Mouse (Mus musculus): Measurements from ENCODE around the gene St8sia1. TPM values are rescaled to one million over a fixed set of nuclear protein-coding genes. Genes with fewer than 3 reads are reported as not detected.
A peak's percentile ranks its signal among the peaks of the same experiment; 100 is the strongest.

Gene St8sia1
- polyA plus RNA-seq, 1 experiment from 2014 or later = 4.2 TPM

GRCm38 (mm10) chr6:142823008-142823787 lies 141.1 kb downstream of the St8sia1 start:
- H3K4me3 ChIP-seq (ENCODE audit: low read length) = no peak overlapping the region
- 34% methylated on average over 5 of the region's 5 CpGs for WGBS
- no peaks in the 10 kb centered on the region for H3K4me1 ChIP-seq (ENCODE audit: insufficient read depth, low read length)

DNA sequence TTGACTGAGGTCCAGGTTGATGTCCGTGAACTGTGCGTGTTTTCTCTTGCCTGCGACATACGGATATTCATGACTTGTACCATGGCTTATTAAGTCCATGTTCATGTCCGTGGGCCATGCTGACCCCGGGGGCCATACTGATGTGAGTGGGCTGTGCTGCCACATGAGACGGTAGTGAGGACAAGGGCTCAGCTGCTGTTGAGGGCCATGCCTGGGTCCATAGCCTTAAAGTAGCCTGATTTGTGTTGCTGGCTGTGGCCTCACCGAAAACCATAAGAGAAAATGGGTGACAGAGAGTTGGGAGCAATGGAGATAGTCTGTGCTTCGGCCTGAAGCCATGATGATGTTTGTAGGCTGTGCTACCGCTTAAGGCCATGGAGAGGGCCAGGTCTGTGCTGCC lies 145.9 kb downstream of the St8sia1 start:
- Histone ChIP-seq H3K4me2 (replicated peaks; ENCODE audit: low read depth, low read length) (no peak overlapping the region), H3K9me3 (ENCODE audit: low read length) (no peaks in the 10 kb centered on the region), H3K36me3 (ENCODE audit: insufficient read depth, low read length) (no peaks in the 10 kb centered on the region), H3K27ac (ENCODE audit: low read length) (no peak overlapping the region), H3K4me3 (ENCODE audit: low read length) (no peak overlapping the region), H3K9ac (replicated peaks; ENCODE audit: low read length) (no peak overlapping the region), H3K27me3 (ENCODE audit: insufficient read depth, low read length) (no peaks in the 10 kb centered on the region), H3K4me1 (ENCODE audit: insufficient read depth, low read length) (no peaks in the 10 kb centered on the region)
- no peak for ATAC-seq (ENCODE audit: low FRiP score, low TSS enrichment)
- WGBS = 94% methylated on average over 10 of the region's 10 CpGs

More at GRCm38 (mm10) chr6:142823008-142823787, 141.1 kb downstream of the St8sia1 start:
- no peak overlapping the region for H3K9ac ChIP-seq (replicated peaks; ENCODE audit: low read length)
- no peak for ATAC-seq (ENCODE audit: low FRiP score, low TSS enrichment)
- H3K36me3 ChIP-seq (ENCODE audit: insufficient read depth, low read length) = no peaks in the 10 kb centered on the region
- no peak overlapping the region for H3K4me2 ChIP-seq (replicated peaks; ENCODE audit: low read depth, low read length)
- H3K9me3 ChIP-seq (ENCODE audit: low read length) = no peaks in the 10 kb centered on the region
- H3K27ac ChIP-seq (ENCODE audit: low read length) = no peak overlapping the region
- no peaks in the 10 kb centered on the region for H3K27me3 ChIP-seq (ENCODE audit: insufficient read depth, low read length)

GRCm38 (mm10) chr6:142815513-142815912 lies 148.7 kb downstream of the St8sia1 start:
- Histone ChIP-seq H3K4me2 (replicated peaks; ENCODE audit: low read depth, low read length) (no peak overlapping the region), H3K9me3 (ENCODE audit: low read length) (no peaks in the 10 kb centered on the region), H3K9ac (replicated peaks; ENCODE audit: low read length) (no peak overlapping the region), H3K4me1 (ENCODE audit: insufficient read depth, low read length) (no peaks in the 10 kb centered on the region), H3K27ac (ENCODE audit: low read length) (no peak overlapping the region), H3K27me3 (ENCODE audit: insufficient read depth, low read length) (no peaks in the 10 kb centered on the region), H3K4me3 (ENCODE audit: low read length) (no peak overlapping the region), H3K36me3 (ENCODE audit: insufficient read depth, low read length) (no peaks in the 10 kb centered on the region)
- WGBS = 70% methylated on average over 3 of the region's 3 CpGs
- no peak for ATAC-seq (ENCODE audit: low FRiP score, low TSS enrichment)

GRCm38 (mm10) chr6:142814495-142814921 lies 149.7 kb downstream of the St8sia1 start:
- H3K27ac ChIP-seq (ENCODE audit: low read length) = no peak overlapping the region
- peak; percentile 77 for ATAC-seq (ENCODE audit: low FRiP score, low TSS enrichment)
- no peaks in the 10 kb centered on the region; the same call in 1 of the 2 replicates for H3K27me3 ChIP-seq (ENCODE audit: insufficient read depth, low read length)
- H3K36me3 ChIP-seq (ENCODE audit: insufficient read depth, low read length) = no peaks in the 10 kb centered on the region
- WGBS = 3% methylated on average over 15 of the region's 15 CpGs
- peak overlapping the region; percentile 47 for H3K4me3 ChIP-seq (ENCODE audit: low read length)
- H3K9me3 ChIP-seq (ENCODE audit: low read length) = no peaks in the 10 kb centered on the region
- no peaks in the 10 kb centered on the region for H3K4me1 ChIP-seq (ENCODE audit: insufficient read depth, low read length)
- peak overlapping the region; percentile 68 for H3K9ac ChIP-seq (replicated peaks; ENCODE audit: low read length)
- H3K4me2 ChIP-seq (replicated peaks; ENCODE audit: low read depth, low read length) = peak overlapping the region; percentile 63

DNA sequence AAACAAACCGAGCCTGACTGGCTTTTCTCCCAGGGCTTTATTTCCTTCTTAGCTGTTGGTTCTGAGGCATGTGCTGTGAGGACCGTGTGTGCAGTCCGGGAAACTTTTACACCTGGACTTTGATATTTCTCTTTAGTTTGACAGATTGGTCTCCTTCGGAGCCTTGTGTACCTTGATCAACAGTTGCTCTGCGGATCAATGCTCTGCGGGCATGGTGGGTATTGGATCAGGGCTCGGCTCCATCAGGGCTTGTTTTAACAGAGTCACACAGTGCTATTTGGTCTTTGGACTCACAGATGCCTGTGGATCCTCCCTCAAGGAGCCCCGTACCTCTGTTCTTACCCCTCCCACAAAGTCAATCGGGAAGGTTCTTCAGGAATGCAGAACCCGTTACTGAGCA lies 150.2 kb downstream of the St8sia1 start:
- ATAC-seq (ENCODE audit: low FRiP score, low TSS enrichment) = 0 out of 2 replicates have a peak, but pooled peaks have one; percentile 50
- Histone ChIP-seq H3K36me3 (ENCODE audit: insufficient read depth, low read length) (no peaks in the 10 kb centered on the region), H3K4me2 (replicated peaks; ENCODE audit: low read depth, low read length) (peak overlapping the region; percentile 63), H3K27ac (ENCODE audit: low read length) (no peak overlapping the region), H3K9ac (replicated peaks; ENCODE audit: low read length) (no peak overlapping the region), H3K4me3 (ENCODE audit: low read length) (peak overlapping the region; percentile 47; the same call in 1 of the 2 replicates), H3K4me1 (ENCODE audit: insufficient read depth, low read length) (no peaks in the 10 kb centered on the region), H3K27me3 (ENCODE audit: insufficient read depth, low read length) (no peaks in the 10 kb centered on the region; the same call in 1 of the 2 replicates), H3K9me3 (ENCODE audit: low read length) (no peaks in the 10 kb centered on the region)
- 48% methylated on average over 10 of the region's 10 CpGs for WGBS

DNA sequence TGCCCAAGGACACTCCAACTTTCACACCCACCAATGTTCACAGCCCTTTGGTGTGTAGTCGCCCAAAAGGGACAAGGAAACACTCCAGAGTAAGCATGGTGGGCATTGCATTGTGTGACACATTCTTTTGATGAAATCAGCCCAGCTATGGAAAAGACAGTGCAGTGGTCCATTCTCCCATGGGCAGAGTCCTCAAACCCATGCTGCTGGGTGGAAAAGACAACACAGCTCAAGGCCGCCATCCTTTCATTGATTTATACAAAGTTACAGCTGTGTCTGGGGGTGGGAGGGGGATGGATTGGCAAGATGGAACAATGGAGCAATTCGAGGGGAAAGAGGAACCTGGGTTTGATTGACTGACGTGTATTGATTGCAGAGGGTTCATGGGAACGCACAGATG lies 151.3 kb downstream of the St8sia1 start:
- no peak for ATAC-seq (ENCODE audit: low FRiP score, low TSS enrichment)
- Histone ChIP-seq H3K4me3 (ENCODE audit: low read length) (no peak overlapping the region), H3K9me3 (ENCODE audit: low read length) (no peaks in the 10 kb centered on the region), H3K4me2 (replicated peaks; ENCODE audit: low read depth, low read length) (no peak overlapping the region), H3K9ac (replicated peaks; ENCODE audit: low read length) (no peak overlapping the region), H3K4me1 (ENCODE audit: insufficient read depth, low read length) (no peaks in the 10 kb centered on the region), H3K36me3 (ENCODE audit: insufficient read depth, low read length) (no peaks in the 10 kb centered on the region), H3K27me3 (ENCODE audit: insufficient read depth, low read length) (no peaks in the 10 kb centered on the region; the same call in 1 of the 2 replicates), H3K27ac (ENCODE audit: low read length) (no peak overlapping the region)
- WGBS = 83% methylated on average over 5 of the region's 5 CpGs

- ATAC-seq (ENCODE audit: low FRiP score, low TSS enrichment) = no peak
- H3K4me3 ChIP-seq (ENCODE audit: low read length) = no peak overlapping the region
- H3K27ac ChIP-seq (ENCODE audit: low read length) = no peak overlapping the region
- WGBS = 75% methylated on average over 6 of the region's 6 CpGs
- H3K36me3 ChIP-seq (ENCODE audit: insufficient read depth, low read length) = no peaks in the 10 kb centered on the region
- H3K4me2 ChIP-seq (replicated peaks; ENCODE audit: low read depth, low read length) = no peak overlapping the region
- H3K27me3 ChIP-seq (ENCODE audit: insufficient read depth, low read length) = no peaks in the 10 kb centered on the region; the same call in 1 of the 2 replicates
- H3K9ac ChIP-seq (replicated peaks; ENCODE audit: low read length) = no peak overlapping the region
- H3K9me3 ChIP-seq (ENCODE audit: low read length) = no peaks in the 10 kb centered on the region
- no peaks in the 10 kb centered on the region for H3K4me1 ChIP-seq (ENCODE audit: insufficient read depth, low read length)
These were observed 154.0 kb downstream of the St8sia1 start for GRCm38 (mm10) chr6:142810239-142810638.

- Histone ChIP-seq H3K9me3 (ENCODE audit: low read length) (no peaks in the 10 kb centered on the region), H3K36me3 (ENCODE audit: insufficient read depth, low read length) (no peaks in the 10 kb centered on the region), H3K27me3 (ENCODE audit: insufficient read depth, low read length) (no peaks in the 10 kb centered on the region; the same call in 1 of the 2 replicates), H3K4me3 (ENCODE audit: low read length) (no peak overlapping the region), H3K27ac (ENCODE audit: low read length) (no peak overlapping the region), H3K4me1 (ENCODE audit: insufficient read depth, low read length) (no peaks in the 10 kb centered on the region), H3K9ac (replicated peaks; ENCODE audit: low read length) (no peak overlapping the region), H3K4me2 (replicated peaks; ENCODE audit: low read depth, low read length) (no peak overlapping the region)
- WGBS = 37% methylated on average over 6 of the region's 6 CpGs
- no peak for ATAC-seq (ENCODE audit: low FRiP score, low TSS enrichment)
These were observed 154.7 kb downstream of the St8sia1 start for GRCm38 (mm10) chr6:142809373-142810098.

GRCm38 (mm10) chr6:142806326-142806725 lies 157.9 kb downstream of the St8sia1 start:
- no peak overlapping the region for H3K4me3 ChIP-seq (ENCODE audit: low read length)
- peaks cover 10% of the 10 kb centered on the region for H3K4me1 ChIP-seq (ENCODE audit: insufficient read depth, low read length)
- no peak overlapping the region for H3K27ac ChIP-seq (ENCODE audit: low read length)
- no peaks in the 10 kb centered on the region for H3K9me3 ChIP-seq (ENCODE audit: low read length)
- H3K9ac ChIP-seq (replicated peaks; ENCODE audit: low read length) = no peak overlapping the region
- no peaks in the 10 kb centered on the region for H3K36me3 ChIP-seq (ENCODE audit: insufficient read depth, low read length)
- no peak overlapping the region for H3K4me2 ChIP-seq (replicated peaks; ENCODE audit: low read depth, low read length)
- no peaks in the 10 kb centered on the region; the same call in 1 of the 2 replicates for H3K27me3 ChIP-seq (ENCODE audit: insufficient read depth, low read length)
- ATAC-seq (ENCODE audit: low FRiP score, low TSS enrichment) = no peak
- 71% methylated on average over 4 of the region's 4 CpGs for WGBS

DNA sequence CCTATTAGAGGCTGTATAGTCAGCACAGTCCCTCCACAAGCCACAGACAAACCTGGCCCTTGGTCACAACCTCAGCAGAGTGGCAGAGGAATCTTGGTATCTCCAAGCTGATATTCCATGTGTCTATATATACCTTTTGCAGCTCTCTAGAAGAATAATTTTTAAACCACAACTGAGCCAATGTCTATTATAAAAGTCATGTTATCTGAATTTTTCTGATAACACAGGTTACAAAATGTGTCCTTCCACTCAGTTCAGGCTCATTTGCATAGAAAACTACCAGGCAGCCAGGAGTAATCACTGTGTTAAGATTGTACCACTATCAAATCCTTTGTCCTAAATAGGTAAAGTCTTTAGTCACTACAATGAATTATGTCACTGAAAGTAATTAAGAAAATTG lies 159.8 kb downstream of the St8sia1 start, which contains the start of gene Sult6b2:
Gene Sult6b2 (minus strand): TSS at position 101 of the 400 bp plus-strand sequence.
- Histone ChIP-seq H3K9ac (replicated peaks; ENCODE audit: low read length) (no peak within 1 kb of the TSS), H3K4me3 (ENCODE audit: low read length) (no peak within 1 kb of the TSS), H3K9me3 (ENCODE audit: low read length) (no peaks in the 10 kb centered on the region), H3K27me3 (ENCODE audit: insufficient read depth, low read length) (no peaks in the 10 kb centered on the region), H3K4me2 (replicated peaks; ENCODE audit: low read depth, low read length) (no peak within 1 kb of the TSS), H3K36me3 (ENCODE audit: insufficient read depth, low read length) (no peaks in the 10 kb centered on the region), H3K4me1 (ENCODE audit: insufficient read depth, low read length) (peaks cover 10% of the 10 kb centered on the region), H3K27ac (ENCODE audit: low read length) (no peak within 1 kb of the TSS)
- ATAC-seq (ENCODE audit: low FRiP score, low TSS enrichment) = no peak

All from kidney, embryonic 16.5 days (tissue).